Mouse (Mus musculus) stomach, embryonic 15.5 days (tissue): ENCODE measurements around the gene Zfp11. TPM values are rescaled to one million over a fixed set of nuclear protein-coding genes. Genes with fewer than 3 reads are reported as not detected.
"Not testable (repeated sequence)": the region's sequence is repeated elsewhere in the genome, so short reads cannot be mapped to it uniquely, and the experiment has no call there.

Experiments used
- ATAC-seq: fragments of 200-750 bp; cut with Nextera tagmentation; 2 replicates; pipeline ENCODE4 v1.8.0; 2017; ENCODE audit warnings: low read depth, moderate number of reproducible peaks, moderate TSS enrichment; ENCODE audit not compliant: insufficient read depth, low FRiP score
- H3K27ac ChIP-seq: fragments of 300-500 bp; sonication (generic); 2 replicates; pipeline ENCODE4 v1.5.1; 2015; ENCODE audit warnings: mild to moderate bottlenecking, inconsistent platforms
- H3K27me3 ChIP-seq: fragments of 300-500 bp; sonication (generic); replicated peaks from 2 replicates; pipeline ENCODE4 v1.6.1; 2015; ENCODE audit warnings: inconsistent platforms
- H3K36me3 ChIP-seq: fragments of 300-500 bp; sonication (generic); 2 replicates; pipeline ENCODE4 v1.6.1; 2015; ENCODE audit warnings: inconsistent platforms
- H3K4me1 ChIP-seq: fragments of 300-500 bp; sonication (generic); 2 replicates; pipeline ENCODE4 v1.6.1; 2015; ENCODE audit warnings: inconsistent platforms
- H3K4me2 ChIP-seq: fragments of 300-500 bp; sonication (generic); 2 replicates; pipeline ENCODE4 v1.6.1; 2015; ENCODE audit warnings: mild to moderate bottlenecking, inconsistent platforms
- H3K4me3 ChIP-seq: fragments of 300-500 bp; sonication (generic); replicated peaks from 2 replicates; pipeline ENCODE4 v1.5.1; 2015; ENCODE audit warnings: inconsistent platforms
- H3K9ac ChIP-seq: fragments of 300-500 bp; sonication (generic); 2 replicates; pipeline ENCODE4 v1.6.1; 2015; ENCODE audit warnings: inconsistent platforms
- H3K9me3 ChIP-seq: fragments of 300-500 bp; sonication (generic); 2 replicates; pipeline ENCODE4 v1.6.1; 2016; ENCODE audit warnings: inconsistent platforms
- WGBS: fragments of 180-500 bp; shearing (Covaris S2); methylation state at CpG from one replicate; pipeline ENCODE4 v1.1.7; 2015; 5-methylcytosine and 5-hydroxymethylcytosine counted together
- polyA plus RNA-seq: library from polyadenylated mRNA; unstranded; fragments of >200 nt; fragmentation: Nextera tagmentation; extraction: Ambion mirVana; gene quantifications from 2 replicates; pipeline ENCODE4 v1.2.1, GENCODE M21; 2015

Zfp11 gene
- polyA plus RNA-seq, result 3.8 and 4.0 TPM in 2 replicates

GRCm38 (mm10) chr5:129670036-129670458 is at the start of gene Zfp11:
Gene Zfp11, minus strand, starts transcription at chr5:129670099.
- Histone ChIP-seq H3K4me2 (peak within 1 kb of the TSS; percentile 70), H3K27me3 (no peaks in the 10 kb centered on the region), H3K9me3 (no peaks in the 10 kb centered on the region), H3K27ac (no peak within 1 kb of the TSS), H3K36me3 (no peaks in the 10 kb centered on the region), H3K4me1 (no peaks in the 10 kb centered on the region), H3K9ac (peak within 1 kb of the TSS; percentile 62), H3K4me3 (peak within 1 kb of the TSS; percentile 86)
- peak; percentile 83; the same call in 1 of the 2 replicates for ATAC-seq
- WGBS, result 1% methylated on average over 23 of the region's 23 CpGs

- Histone ChIP-seq H3K27ac (no peak overlapping the region), H3K4me3 (no peak overlapping the region), H3K36me3 (peaks cover 17% of the 10 kb centered on the region), H3K4me2 (no peak overlapping the region), H3K9me3 (no peaks in the 10 kb centered on the region), H3K9ac (no peak overlapping the region), H3K4me1 (peaks cover 9% of the 10 kb centered on the region), H3K27me3 (no peaks in the 10 kb centered on the region)
- 78% methylated on average over 9 of the region's 9 CpGs for WGBS
- no peak for ATAC-seq
Observed at GRCm38 (mm10) chr5:129717016-129717415, 47.1 kb upstream of the Zfp11 start.

GRCm38 (mm10) chr5:129715326-129715861 is 45.5 kb upstream of the Zfp11 start, which contains the start of gene Mrps17:
Gene Mrps17, plus strand, starts transcription at chr5:129715497.
- peak within 1 kb of the TSS; percentile 61 for H3K27ac ChIP-seq
- under 1% methylated on average over 33 of the region's 33 CpGs for WGBS

GRCm38 (mm10) chr5:129708412-129708811 is 38.5 kb upstream of the Zfp11 start, which contains the start of gene Sept14:
Gene Sept14, minus strand, starts transcription at chr5:129708512.
- H3K4me1 ChIP-seq, result no peaks in the 10 kb centered on the region
- 53% methylated on average over 2 of the region's 2 CpGs for WGBS

More at GRCm38 (mm10) chr5:129715326-129715861, 45.5 kb upstream of the Zfp11 start, which contains the start of gene Mrps17:
- H3K9me3 ChIP-seq, result no peaks in the 10 kb centered on the region
- peak within 1 kb of the TSS; percentile 80 for H3K9ac ChIP-seq
- ATAC-seq, result peak; percentile 98
- no peaks in the 10 kb centered on the region for H3K27me3 ChIP-seq
- peaks cover 9% of the 10 kb centered on the region for H3K4me1 ChIP-seq
- peak within 1 kb of the TSS; percentile 91 for H3K4me3 ChIP-seq
- H3K36me3 ChIP-seq, result peaks cover 17% of the 10 kb centered on the region
- H3K4me2 ChIP-seq, result peak within 1 kb of the TSS; percentile 78

GRCm38 (mm10) chr5:129703368-129703767 is 33.5 kb upstream of the Zfp11 start:
- no peak for ATAC-seq
- H3K4me1 ChIP-seq, result no peaks in the 10 kb centered on the region
- H3K4me2 ChIP-seq, result no peak overlapping the region
- H3K27me3 ChIP-seq, result no peaks in the 10 kb centered on the region
- H3K9me3 ChIP-seq, result no peaks in the 10 kb centered on the region
- no peak overlapping the region for H3K9ac ChIP-seq
- no peaks in the 10 kb centered on the region for H3K36me3 ChIP-seq
- no peak overlapping the region for H3K4me3 ChIP-seq
- no peak overlapping the region for H3K27ac ChIP-seq

More at GRCm38 (mm10) chr5:129708412-129708811, 38.5 kb upstream of the Zfp11 start, which contains the start of gene Sept14:
- H3K9me3 ChIP-seq, result no peaks in the 10 kb centered on the region
- H3K27ac ChIP-seq, result no peak within 1 kb of the TSS
- no peak within 1 kb of the TSS for H3K4me3 ChIP-seq
- no peaks in the 10 kb centered on the region for H3K36me3 ChIP-seq
- H3K27me3 ChIP-seq, result no peaks in the 10 kb centered on the region
- ATAC-seq, result no peak
- no peak within 1 kb of the TSS for H3K9ac ChIP-seq
- H3K4me2 ChIP-seq, result no peak within 1 kb of the TSS

- Histone ChIP-seq H3K4me2 (no peak overlapping the region), H3K9ac (no peak overlapping the region), H3K36me3 (no peaks in the 10 kb centered on the region), H3K4me3 (no peak overlapping the region), H3K27me3 (no peaks in the 10 kb centered on the region), H3K4me1 (no peaks in the 10 kb centered on the region), H3K9me3 (no peaks in the 10 kb centered on the region), H3K27ac (no peak overlapping the region)
- WGBS, result 75% methylated on average over 1 of the region's 1 CpGs
- no peak for ATAC-seq
Observed at GRCm38 (mm10) chr5:129701706-129702105, 31.8 kb upstream of the Zfp11 start.

- Histone ChIP-seq H3K36me3 (no peaks in the 10 kb centered on the region), H3K4me1 (no peaks in the 10 kb centered on the region), H3K4me3 (no peak overlapping the region), H3K9ac (no peak overlapping the region), H3K9me3 (no peaks in the 10 kb centered on the region), H3K4me2 (no peak overlapping the region), H3K27ac (no peak overlapping the region), H3K27me3 (no peaks in the 10 kb centered on the region)
- no peak for ATAC-seq
- 36% methylated on average over 2 of the region's 2 CpGs for WGBS
Observed at GRCm38 (mm10) chr5:129700506-129700905, 30.6 kb upstream of the Zfp11 start.

GRCm38 (mm10) chr5:129690528-129690927 is 20.6 kb upstream of the Zfp11 start:
- 76% methylated on average over 3 of the region's 3 CpGs for WGBS
- no peaks in the 10 kb centered on the region for H3K27me3 ChIP-seq
- no peak overlapping the region for H3K27ac ChIP-seq

GRCm38 (mm10) chr5:129687621-129688020 is 17.7 kb upstream of the Zfp11 start:
- Histone ChIP-seq H3K9me3 (no peaks in the 10 kb centered on the region), H3K9ac (no peak overlapping the region), H3K27ac (no peak overlapping the region), H3K27me3 (no peaks in the 10 kb centered on the region), H3K4me1 (no peaks in the 10 kb centered on the region), H3K4me2 (no peak overlapping the region), H3K4me3 (no peak overlapping the region), H3K36me3 (no peaks in the 10 kb centered on the region)
- 76% methylated on average over 7 of the region's 7 CpGs for WGBS
- ATAC-seq, result no peak

More at GRCm38 (mm10) chr5:129690528-129690927, 20.6 kb upstream of the Zfp11 start:
- Histone ChIP-seq H3K36me3 (no peaks in the 10 kb centered on the region), H3K4me2 (no peak overlapping the region), H3K9ac (no peak overlapping the region), H3K4me1 (no peaks in the 10 kb centered on the region), H3K4me3 (no peak overlapping the region), H3K9me3 (no peaks in the 10 kb centered on the region)
- ATAC-seq, result no peak

- H3K9me3 ChIP-seq, H3K27me3 ChIP-seq, H3K4me3 ChIP-seq, H3K27ac ChIP-seq, H3K4me1 ChIP-seq, ATAC-seq, H3K9ac ChIP-seq, H3K4me2 ChIP-seq, H3K36me3 ChIP-seq: not testable (repeated sequence)
- WGBS, result 93% methylated on average over 5 of the region's 5 CpGs
Observed at GRCm38 (mm10) chr5:129685141-129685540, 15.2 kb upstream of the Zfp11 start.

GRCm38 (mm10) chr5:129669453-129670035 is 355 bp downstream of the Zfp11 start:
- Histone ChIP-seq H3K4me3 (peak overlapping the region; percentile 86), H3K27ac (no peak overlapping the region), H3K36me3 (no peaks in the 10 kb centered on the region), H3K4me1 (no peaks in the 10 kb centered on the region), H3K9me3 (no peaks in the 10 kb centered on the region), H3K4me2 (peak overlapping the region; percentile 70), H3K27me3 (no peaks in the 10 kb centered on the region), H3K9ac (peak overlapping the region; percentile 62)
- WGBS, result 1% methylated on average over 31 of the region's 31 CpGs
- 0 out of 2 replicates have a peak, but pooled peaks have one; percentile 14 for ATAC-seq

GRCm38 (mm10) chr5:129667851-129668250 is 2.0 kb downstream of the Zfp11 start:
- Histone ChIP-seq H3K4me3 (no peak overlapping the region), H3K27ac (no peak overlapping the region), H3K9ac (no peak overlapping the region), H3K4me2 (no peak overlapping the region), H3K36me3 (no peaks in the 10 kb centered on the region), H3K4me1 (no peaks in the 10 kb centered on the region), H3K9me3 (no peaks in the 10 kb centered on the region), H3K27me3 (no peaks in the 10 kb centered on the region)
- 80% methylated on average over 4 of the region's 4 CpGs for WGBS
- no peak for ATAC-seq
